In the genomic region with DNA sequence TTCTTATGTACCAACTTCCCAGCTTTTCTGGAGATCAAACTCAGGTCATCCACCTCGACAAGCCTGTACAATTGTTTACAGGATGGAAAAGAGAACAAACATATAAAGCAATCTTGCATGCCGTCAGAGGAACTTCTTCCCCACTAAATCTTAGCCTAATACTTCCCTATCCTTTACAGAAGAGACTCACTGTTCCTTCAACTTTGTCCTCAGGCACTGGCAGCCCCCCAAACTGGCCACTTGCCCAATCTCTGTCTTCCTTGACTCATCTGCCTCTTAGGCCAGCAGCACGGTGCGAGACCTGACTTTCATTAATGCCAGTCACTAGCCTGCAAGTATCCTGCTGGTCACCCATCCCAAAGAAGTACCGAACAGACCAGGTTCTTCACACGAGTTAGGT, we compare ENCODE assay signal across 11 mouse cellular contexts. TPM values are rescaled to one million over a fixed set of nuclear protein-coding genes. Genes with fewer than 3 reads are reported as not detected.
DNase-seq lines count a peak whose midpoint lies in the region; ATAC-seq lines count a peak whose summit lies in the region.
"Had no signal": no experiment of that assay in that cellular context is flagged by ENCODE, and none has a peak within 500 bp of the region (broad histone marks: within the 10 kb centered on the region; RNA-seq: fewer than 3 reads in every experiment).

No protein-coding gene starts in this region.

- no peaks in the 10 kb centered on the region for H3K36me3 ChIP-seq in kidney, embryonic 14.5 days (ENCODE audit: control insufficient read depth, insufficient read depth, low read length)
- no peaks in the 10 kb centered on the region for H3K36me3 ChIP-seq in forebrain, embryonic 10.5 days (replicated peaks)
- H3K36me3 ChIP-seq: heart, embryonic 15.5 days had no signal

- 84% methylated on average over 6 of the region's 6 CpGs for WGBS in kidney, embryonic 14.5 days
- 86% methylated on average over 6 of the region's 6 CpGs for WGBS in forebrain, embryonic 10.5 days

- no peak for ATAC-seq in kidney, embryonic 14.5 days (ENCODE audit: low FRiP score, low TSS enrichment)

- H3K4me3 ChIP-seq in kidney, embryonic 14.5 days (ENCODE audit: low read length): no peak overlapping the region
- no peak overlapping the region for H3K4me3 ChIP-seq in forebrain, embryonic 10.5 days
- H3K4me3 ChIP-seq: heart, embryonic 15.5 days; megakaryocyte, embryonic 14.5 days had no signal

- DNase-seq in kidney, adult 11 months: peak; percentile 76
- peak; percentile 62 for DNase-seq in NIH3T3 (ENCODE audit: low read depth)
- DNase-seq in cerebellum, postnatal 36 days: peak; percentile 22 to 27
- peak; percentile 91 for DNase-seq in kidney, postnatal 25 days
- DNase-seq in forebrain, embryonic 10.5 days (ENCODE audit: extremely low spot score, low spot score): no peak
- DNase-seq in embryo, embryonic 10.5 days (ENCODE audit: low spot score): no peak
- DNase-seq in thymus, postnatal 0 days (ENCODE audit: low spot score): no peak
- DNase-seq: thymus, adult 18-20 months had no signal

- H3K27me3 ChIP-seq in kidney, embryonic 14.5 days (ENCODE audit: control insufficient read depth, insufficient read depth, low read length): no peaks in the 10 kb centered on the region
- no peaks in the 10 kb centered on the region for H3K27me3 ChIP-seq in forebrain, embryonic 10.5 days (ENCODE audit: poor library complexity, severe bottlenecking)
- H3K27me3 ChIP-seq: heart, embryonic 15.5 days had no signal

- no peaks in the 10 kb centered on the region for H3K9me3 ChIP-seq in kidney, embryonic 14.5 days (ENCODE audit: control insufficient read depth, low read length)
- no peaks in the 10 kb centered on the region for H3K9me3 ChIP-seq in forebrain, embryonic 10.5 days
- H3K9me3 ChIP-seq: heart, embryonic 15.5 days; megakaryocyte, embryonic 14.5 days had no signal

- H3K4me2 ChIP-seq in kidney, embryonic 14.5 days (replicated peaks; ENCODE audit: low read depth, low read length): no peak overlapping the region
- H3K4me2 ChIP-seq: heart, embryonic 15.5 days had no signal

- no peak overlapping the region for H3K9ac ChIP-seq in kidney, embryonic 14.5 days (ENCODE audit: low read depth, low read length)
- H3K9ac ChIP-seq: heart, embryonic 15.5 days had no signal

- H3K27ac ChIP-seq in kidney, embryonic 14.5 days (ENCODE audit: low read depth, low read length): no peak overlapping the region
- no peak overlapping the region for H3K27ac ChIP-seq in forebrain, embryonic 10.5 days
- H3K27ac ChIP-seq: heart, embryonic 15.5 days had no signal

- no peaks in the 10 kb centered on the region for H3K4me1 ChIP-seq in kidney, embryonic 14.5 days (ENCODE audit: control insufficient read depth, insufficient read depth, low read length)
- no peaks in the 10 kb centered on the region for H3K4me1 ChIP-seq in forebrain, embryonic 10.5 days
- H3K4me1 ChIP-seq: heart, embryonic 15.5 days had no signal

RNA-seq across cellular contexts. Expression of a gene that starts 11.4 kb away (rescaled TPM):
- polyA plus RNA-seq in kidney, embryonic 14.5 days (2014; fragmentation: Nextera tagmentation; extraction: Ambion mirVana): 8.9 and 10.6 TPM in 2 replicates
- 2.8 and 3.0 TPM in 2 replicates for polyA plus RNA-seq in forebrain, embryonic 10.5 days (2016; fragmentation: Nextera tagmentation; extraction: Ambion mirVana)
- 5.9 and 7.6 TPM in 2 replicates for polyA plus RNA-seq in thymus, postnatal 0 days (2015; fragmentation: Nextera tagmentation; extraction: Ambion mirVana)

Comparison
In these comparisons a context has a peak if more than half of its experiments do, and no peak if none do; other contexts are left out.
1. DNase-seq: peak in kidney, adult 11 months (single experiment), NIH3T3 (single experiment), cerebellum, postnatal 36 days (2 of 2) and kidney, postnatal 25 days (2 of 2); none in forebrain, embryonic 10.5 days (single experiment), embryo, embryonic 10.5 days (single experiment) and thymus, postnatal 0 days (single experiment).